Mouse (Mus musculus): Measurements from ENCODE around the gene Sys1. TPM values are rescaled to one million over a fixed set of nuclear protein-coding genes. Genes with fewer than 3 reads are reported as not detected.

Gene Sys1
- polyA plus RNA-seq, 1 experiment from 2014 or later = 67.6 TPM

- WGBS = under 1% methylated on average over 77 of the region's 79 CpGs
- Histone ChIP-seq H3K4me3 (ENCODE audit: low read depth, low read length) (peak within 1 kb of the TSS; percentile 95), H3K4me2 (replicated peaks; ENCODE audit: low read depth, low read length) (peak within 1 kb of the TSS; percentile 62), H3K27ac (ENCODE audit: low read length) (no peak within 1 kb of the TSS; the same call in 1 of the 2 replicates), H3K36me3 (ENCODE audit: control insufficient read depth, insufficient read depth, low read length) (peaks cover 17% of the 10 kb centered on the region; the same call in 1 of the 2 replicates), H3K4me1 (ENCODE audit: control insufficient read depth, insufficient read depth, low read length) (peaks cover 18% of the 10 kb centered on the region), H3K27me3 (ENCODE audit: control insufficient read depth, insufficient read depth, low read length) (no peaks in the 10 kb centered on the region), H3K9ac (replicated peaks; ENCODE audit: low read depth, low read length) (peak within 1 kb of the TSS; percentile 72), H3K9me3 (ENCODE audit: control insufficient read depth, low read depth, low read length) (no peaks in the 10 kb centered on the region)
- peak; percentile 95 for ATAC-seq (ENCODE audit: insufficient number of reproducible peaks, insufficient read depth, low FRiP score, low read depth)
Measured at GRCm38 (mm10) chr2:164460745-164461551, 4.2 kb downstream of the Sys1 start, which contains the start of gene Gm20458. Gm20458 (plus strand) TSS chr2:164460967.

DNA sequence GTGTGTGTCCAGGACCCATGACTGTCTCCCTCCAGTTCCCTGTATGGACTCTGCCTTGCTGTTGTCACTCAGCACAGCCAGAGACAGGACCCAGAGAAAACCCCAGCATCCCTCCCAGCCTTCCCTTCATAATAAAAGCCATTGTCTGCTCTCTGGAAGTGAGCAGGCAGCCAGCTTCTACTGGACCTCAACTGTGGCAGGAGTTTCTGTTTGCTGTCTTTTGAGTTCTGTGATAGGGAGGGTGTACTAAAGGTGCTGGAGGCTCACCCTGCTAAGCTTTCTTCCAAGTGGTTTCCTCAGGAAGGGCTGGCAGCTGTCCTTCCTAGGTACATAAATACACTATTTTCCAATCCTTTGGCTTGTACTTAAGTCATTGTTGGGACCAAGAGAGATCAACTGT lies 8.4 kb downstream of the Sys1 start:
- no peak overlapping the region for H3K9ac ChIP-seq (replicated peaks; ENCODE audit: low read depth, low read length)
- no peak overlapping the region for H3K4me2 ChIP-seq (replicated peaks; ENCODE audit: low read depth, low read length)
- peaks cover 8% of the 10 kb centered on the region for H3K4me1 ChIP-seq (ENCODE audit: control insufficient read depth, insufficient read depth, low read length)
- H3K4me3 ChIP-seq (ENCODE audit: low read depth, low read length) = no peak overlapping the region
- ATAC-seq (ENCODE audit: insufficient number of reproducible peaks, insufficient read depth, low FRiP score, low read depth) = no peak
- no peaks in the 10 kb centered on the region for H3K27me3 ChIP-seq (ENCODE audit: control insufficient read depth, insufficient read depth, low read length)
- H3K9me3 ChIP-seq (ENCODE audit: control insufficient read depth, low read depth, low read length) = no peaks in the 10 kb centered on the region
- no peak overlapping the region for H3K27ac ChIP-seq (ENCODE audit: low read length)
- H3K36me3 ChIP-seq (ENCODE audit: control insufficient read depth, insufficient read depth, low read length) = peaks cover 20% of the 10 kb centered on the region; the same call in 1 of the 2 replicates

- Histone ChIP-seq H3K4me3 (ENCODE audit: low read depth, low read length) (no peak overlapping the region), H3K27ac (ENCODE audit: low read length) (no peak overlapping the region), H3K4me1 (ENCODE audit: control insufficient read depth, insufficient read depth, low read length) (peaks cover 5% of the 10 kb centered on the region), H3K27me3 (ENCODE audit: control insufficient read depth, insufficient read depth, low read length) (no peaks in the 10 kb centered on the region), H3K36me3 (ENCODE audit: control insufficient read depth, insufficient read depth, low read length) (peaks cover 20% of the 10 kb centered on the region; the same call in 1 of the 2 replicates), H3K9me3 (ENCODE audit: control insufficient read depth, low read depth, low read length) (no peaks in the 10 kb centered on the region), H3K4me2 (replicated peaks; ENCODE audit: low read depth, low read length) (no peak overlapping the region), H3K9ac (replicated peaks; ENCODE audit: low read depth, low read length) (no peak overlapping the region)
- 72% methylated on average over 5 of the region's 5 CpGs for WGBS
- no peak for ATAC-seq (ENCODE audit: insufficient number of reproducible peaks, insufficient read depth, low FRiP score, low read depth)
Measured at GRCm38 (mm10) chr2:164466787-164467186, 10.0 kb downstream of the Sys1 start.

DNA sequence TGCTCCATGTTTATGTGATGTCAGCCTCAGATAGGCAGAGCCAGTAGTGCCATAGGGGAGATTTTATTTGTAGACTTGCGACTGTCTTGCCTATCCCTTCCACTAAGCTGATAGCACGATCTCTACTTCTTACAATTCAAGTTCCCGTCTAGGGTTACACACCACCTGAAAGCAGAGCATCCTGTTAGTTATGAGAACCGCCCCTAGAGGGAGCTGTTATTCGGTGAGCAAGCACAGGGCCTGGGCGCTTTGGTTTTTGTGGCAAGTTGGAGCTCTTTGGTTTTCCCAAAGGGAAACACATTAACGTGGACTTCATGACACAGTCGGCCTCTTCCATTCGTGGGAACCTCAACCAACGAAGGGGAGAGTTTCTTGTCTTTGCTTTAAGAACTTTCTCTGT lies 13.5 kb downstream of the Sys1 start:
- ATAC-seq (ENCODE audit: insufficient number of reproducible peaks, insufficient read depth, low FRiP score, low read depth) = no peak
- Histone ChIP-seq H3K4me1 (ENCODE audit: control insufficient read depth, insufficient read depth, low read length) (no peaks in the 10 kb centered on the region), H3K27ac (ENCODE audit: low read length) (no peak overlapping the region), H3K9ac (replicated peaks; ENCODE audit: low read depth, low read length) (no peak overlapping the region), H3K4me3 (ENCODE audit: low read depth, low read length) (no peak overlapping the region), H3K9me3 (ENCODE audit: control insufficient read depth, low read depth, low read length) (no peaks in the 10 kb centered on the region), H3K27me3 (ENCODE audit: control insufficient read depth, insufficient read depth, low read length) (no peaks in the 10 kb centered on the region), H3K36me3 (ENCODE audit: control insufficient read depth, insufficient read depth, low read length) (peaks cover 3% of the 10 kb centered on the region), H3K4me2 (replicated peaks; ENCODE audit: low read depth, low read length) (no peak overlapping the region)
- 32% methylated on average over 10 of the region's 10 CpGs for WGBS

DNA sequence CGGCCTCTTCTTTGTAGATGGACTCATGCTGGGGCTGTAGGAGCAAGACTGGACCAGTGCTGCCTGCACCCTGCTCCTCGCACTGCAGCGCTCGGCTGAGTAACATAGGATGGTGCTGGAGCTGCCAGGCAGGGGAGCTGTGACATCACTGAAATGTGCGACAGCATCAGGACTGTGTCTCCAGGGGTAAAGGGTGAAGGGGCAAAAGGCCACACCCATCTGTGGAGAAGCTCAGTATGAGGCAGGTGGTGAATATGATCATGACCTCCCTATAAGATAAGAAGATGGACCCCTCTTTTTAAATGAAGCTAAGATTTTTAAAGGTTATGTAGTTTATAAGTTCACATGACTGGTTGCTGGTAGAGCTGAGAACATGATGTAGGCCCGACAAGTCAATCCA lies 16.9 kb downstream of the Sys1 start, which contains the start of gene Trp53tg5:
Gene Trp53tg5 (minus strand): TSS at position 101 of the 400 bp plus-strand sequence.
- no peak within 1 kb of the TSS for H3K4me2 ChIP-seq (replicated peaks; ENCODE audit: low read depth, low read length)
- WGBS = 87% methylated on average over 6 of the region's 6 CpGs
- no peaks in the 10 kb centered on the region for H3K27me3 ChIP-seq (ENCODE audit: control insufficient read depth, insufficient read depth, low read length)
- no peaks in the 10 kb centered on the region for H3K4me1 ChIP-seq (ENCODE audit: control insufficient read depth, insufficient read depth, low read length)
- no peaks in the 10 kb centered on the region; the same call in none of the 2 replicates for H3K36me3 ChIP-seq (ENCODE audit: control insufficient read depth, insufficient read depth, low read length)
- H3K27ac ChIP-seq (ENCODE audit: low read length) = no peak within 1 kb of the TSS
- H3K9me3 ChIP-seq (ENCODE audit: control insufficient read depth, low read depth, low read length) = no peaks in the 10 kb centered on the region
- ATAC-seq (ENCODE audit: insufficient number of reproducible peaks, insufficient read depth, low FRiP score, low read depth) = no peak
- no peak within 1 kb of the TSS for H3K9ac ChIP-seq (replicated peaks; ENCODE audit: low read depth, low read length)
- no peak within 1 kb of the TSS for H3K4me3 ChIP-seq (ENCODE audit: low read depth, low read length)

GRCm38 (mm10) chr2:164485681-164486257 lies 29.0 kb downstream of the Sys1 start, which contains the start of gene Dbndd2:
Dbndd2 (plus strand) TSS chr2:164486106.
- peak; percentile 57; the same call in 1 of the 2 replicates for ATAC-seq (ENCODE audit: insufficient number of reproducible peaks, insufficient read depth, low FRiP score, low read depth)
- H3K4me3 ChIP-seq (ENCODE audit: low read depth, low read length) = peak within 1 kb of the TSS; percentile 55
- H3K27ac ChIP-seq (ENCODE audit: low read length) = no peak within 1 kb of the TSS
- H3K4me2 ChIP-seq (replicated peaks; ENCODE audit: low read depth, low read length) = peak within 1 kb of the TSS; percentile 94
- no peaks in the 10 kb centered on the region; the same call in 1 of the 2 replicates for H3K36me3 ChIP-seq (ENCODE audit: control insufficient read depth, insufficient read depth, low read length)
- peaks cover 12% of the 10 kb centered on the region; the same call in 1 of the 2 replicates for H3K4me1 ChIP-seq (ENCODE audit: control insufficient read depth, insufficient read depth, low read length)
- H3K9me3 ChIP-seq (ENCODE audit: control insufficient read depth, low read depth, low read length) = no peaks in the 10 kb centered on the region
- peak within 1 kb of the TSS; percentile 37 for H3K9ac ChIP-seq (replicated peaks; ENCODE audit: low read depth, low read length)
- no peaks in the 10 kb centered on the region for H3K27me3 ChIP-seq (ENCODE audit: control insufficient read depth, insufficient read depth, low read length)
- WGBS = 4% methylated on average over 26 of the region's 26 CpGs

DNA sequence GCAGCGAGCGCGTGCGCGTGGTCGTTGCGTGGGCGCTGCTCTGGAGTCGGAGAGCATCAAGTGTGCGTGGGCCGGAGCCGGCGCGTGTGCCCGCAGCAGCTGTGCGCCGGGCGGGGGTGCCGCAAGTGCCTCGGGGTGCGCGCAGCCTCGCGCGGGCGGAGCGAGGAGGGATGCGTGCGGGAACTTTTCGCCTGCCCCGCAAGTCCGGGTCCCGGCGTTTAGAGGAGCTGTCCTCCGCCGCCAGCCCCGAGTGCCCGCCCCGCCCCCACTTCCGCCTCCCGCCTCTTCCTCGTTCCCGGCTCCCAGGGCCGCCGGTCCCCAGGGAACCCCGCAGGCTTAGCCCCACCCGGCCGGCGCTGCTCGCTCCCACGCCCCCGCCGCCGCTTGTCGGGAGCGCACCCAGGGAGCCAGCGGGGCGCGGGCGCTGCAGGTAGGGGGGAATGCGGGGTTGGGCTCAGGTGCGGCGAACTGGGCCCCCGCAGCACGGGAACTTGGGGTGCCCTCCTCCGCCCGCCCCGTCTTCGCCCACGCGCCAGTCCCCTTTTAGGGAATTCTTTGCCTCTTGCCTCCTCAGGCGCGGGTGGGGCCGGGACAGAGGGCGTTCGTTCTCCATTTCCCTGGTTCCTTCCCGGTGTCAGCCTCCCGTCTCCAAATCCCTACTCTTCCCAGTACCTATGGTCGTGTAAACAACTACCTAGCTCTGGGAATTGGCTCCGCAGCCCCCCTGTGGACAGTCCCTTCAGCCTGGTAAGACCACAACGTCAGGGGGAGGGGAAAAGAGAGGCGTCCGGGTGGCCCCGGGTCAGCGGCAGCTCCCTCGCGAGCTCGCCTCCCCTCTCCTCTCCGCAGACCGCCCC lies 29.7 kb downstream of the Sys1 start:
- under 1% methylated on average over 90 of the region's 90 CpGs for WGBS
- peaks cover 12% of the 10 kb centered on the region; the same call in 1 of the 2 replicates for H3K4me1 ChIP-seq (ENCODE audit: control insufficient read depth, insufficient read depth, low read length)
- H3K4me2 ChIP-seq (replicated peaks; ENCODE audit: low read depth, low read length) = peak overlapping the region; percentile 94
- H3K9ac ChIP-seq (replicated peaks; ENCODE audit: low read depth, low read length) = peak overlapping the region; percentile 37
- H3K27me3 ChIP-seq (ENCODE audit: control insufficient read depth, insufficient read depth, low read length) = no peaks in the 10 kb centered on the region
- no peak overlapping the region for H3K27ac ChIP-seq (ENCODE audit: low read length)
- peak overlapping the region; percentile 55 for H3K4me3 ChIP-seq (ENCODE audit: low read depth, low read length)
- H3K36me3 ChIP-seq (ENCODE audit: control insufficient read depth, insufficient read depth, low read length) = no peaks in the 10 kb centered on the region; the same call in 1 of the 2 replicates
- ATAC-seq (ENCODE audit: insufficient number of reproducible peaks, insufficient read depth, low FRiP score, low read depth) = peak; percentile 63
- no peaks in the 10 kb centered on the region for H3K9me3 ChIP-seq (ENCODE audit: control insufficient read depth, low read depth, low read length)

DNA sequence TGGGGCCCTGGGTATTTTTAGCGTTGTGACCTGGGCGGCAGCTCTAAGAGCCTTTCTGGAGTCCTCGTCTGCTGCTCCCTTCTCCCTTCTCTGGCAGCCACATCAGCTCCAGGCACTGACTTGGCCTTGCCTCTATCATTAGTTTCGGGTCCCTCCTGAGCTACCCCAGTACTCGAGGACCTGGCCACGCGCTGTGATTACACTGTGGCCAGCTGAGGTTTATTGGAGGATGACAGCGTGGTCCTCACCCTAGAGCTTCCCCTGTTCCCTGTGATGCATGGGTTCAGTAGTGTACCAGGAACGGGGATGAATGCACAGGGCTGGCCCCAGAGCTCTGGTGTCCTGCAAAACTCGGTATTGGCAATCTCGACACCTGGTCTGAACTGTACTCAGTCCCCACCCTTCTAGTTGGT lies 30.4 kb downstream of the Sys1 start:
- Histone ChIP-seq H3K9ac (replicated peaks; ENCODE audit: low read depth, low read length) (peak overlapping the region; percentile 37), H3K27me3 (ENCODE audit: control insufficient read depth, insufficient read depth, low read length) (no peaks in the 10 kb centered on the region), H3K4me2 (replicated peaks; ENCODE audit: low read depth, low read length) (peak overlapping the region; percentile 94), H3K4me3 (ENCODE audit: low read depth, low read length) (peak overlapping the region; percentile 55), H3K4me1 (ENCODE audit: control insufficient read depth, insufficient read depth, low read length) (peaks cover 12% of the 10 kb centered on the region; the same call in 1 of the 2 replicates), H3K9me3 (ENCODE audit: control insufficient read depth, low read depth, low read length) (no peaks in the 10 kb centered on the region), H3K36me3 (ENCODE audit: control insufficient read depth, insufficient read depth, low read length) (no peaks in the 10 kb centered on the region; the same call in 1 of the 2 replicates), H3K27ac (ENCODE audit: low read length) (no peak overlapping the region)
- 9% methylated on average over 11 of the region's 11 CpGs for WGBS
- no peak for ATAC-seq (ENCODE audit: insufficient number of reproducible peaks, insufficient read depth, low FRiP score, low read depth)

All from stomach, embryonic 14.5 days (tissue).